Mouse (Mus musculus) adrenal gland, adult (tissue): ENCODE measurements around the gene Gm45021.

ENCODE experiments used
- DNase-seq, 2 experiments: peaks; one replicate each; pipeline ENCODE4 v3.0.0; 2022 to 2023; ENCODE audit warnings: low spot score in 1 of 2; ENCODE audit not compliant: inconsistent age in 2 of 2

Gene Gm45021

DNA sequence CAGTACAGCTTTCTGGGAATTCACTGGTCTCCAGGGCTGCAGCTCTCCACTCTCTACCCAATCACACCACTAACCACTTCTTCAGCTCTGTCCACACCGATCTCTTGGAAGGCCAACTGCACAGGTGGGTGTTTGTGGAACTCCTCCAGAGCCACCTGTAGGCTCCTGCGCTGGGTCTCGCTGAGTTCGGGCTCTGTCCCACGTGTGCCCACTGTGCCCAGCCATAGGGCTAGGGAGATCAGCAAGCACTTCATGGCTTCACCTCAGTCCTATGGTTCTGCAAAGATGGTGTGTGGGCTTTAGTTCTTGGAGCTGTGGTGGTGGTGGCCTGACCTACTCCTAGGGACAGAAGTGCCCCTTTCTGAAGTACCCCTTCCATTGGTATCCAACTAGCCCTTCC is 17.4 kb upstream of the Gm45021 start:
- DNase-seq: no peak

DNA sequence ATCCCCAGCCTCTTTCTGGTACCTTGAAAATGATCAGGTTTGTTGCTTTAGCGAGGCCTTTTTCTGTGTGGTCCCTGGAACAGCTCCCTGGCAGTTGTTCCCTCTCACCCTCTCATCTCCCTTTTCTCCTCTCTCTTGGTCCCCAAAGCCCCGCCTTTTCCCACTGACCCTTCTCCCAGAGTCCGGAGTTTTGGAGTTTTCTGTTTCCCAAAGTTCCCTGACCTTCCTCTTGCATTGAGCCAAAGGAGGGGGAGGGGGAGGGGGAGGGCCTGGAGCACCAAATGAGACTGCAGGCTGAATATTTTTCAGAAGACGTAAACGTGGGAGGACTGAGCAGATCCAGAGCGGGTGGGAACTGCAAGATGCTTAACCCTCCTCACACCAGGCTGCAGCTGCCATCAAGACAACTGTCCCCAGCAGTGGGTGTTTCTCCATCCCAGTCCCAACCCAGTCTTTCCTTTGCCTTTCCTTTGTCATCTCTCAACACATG is 16.8 kb upstream of the Gm45021 start, which contains the start of gene Rarres2:
Gene Rarres2, minus strand, starts transcription at position 218 of the 490 bp plus-strand sequence.
- peak in 1 of 2 experiments; percentile 52 for DNase-seq

DNA sequence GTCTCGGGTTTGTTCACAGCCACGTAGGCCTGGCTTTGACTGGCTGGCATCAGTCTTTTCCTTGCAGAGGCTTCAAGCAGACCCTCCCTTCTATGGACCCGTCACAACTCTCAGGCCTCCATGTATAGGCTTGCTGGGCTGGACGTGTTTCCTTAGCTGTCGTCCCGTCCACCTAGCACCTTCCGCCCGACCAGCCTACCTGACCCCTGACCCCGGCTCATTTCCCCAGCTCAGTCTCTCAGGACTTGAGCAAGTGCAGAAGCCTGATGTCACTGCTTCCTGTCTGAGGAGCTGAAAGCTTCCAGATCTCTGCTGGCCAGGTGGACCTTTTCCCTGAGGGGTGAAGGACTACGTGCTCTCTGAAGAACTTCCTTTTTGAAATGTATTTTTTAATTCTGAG is 16.1 kb upstream of the Gm45021 start:
- DNase-seq: peak in 1 of 2 experiments; percentile 62

GRCm38 (mm10) chr6:48573981-48574380 is 15.4 kb upstream of the Gm45021 start:
- DNase-seq: no peak

DNA sequence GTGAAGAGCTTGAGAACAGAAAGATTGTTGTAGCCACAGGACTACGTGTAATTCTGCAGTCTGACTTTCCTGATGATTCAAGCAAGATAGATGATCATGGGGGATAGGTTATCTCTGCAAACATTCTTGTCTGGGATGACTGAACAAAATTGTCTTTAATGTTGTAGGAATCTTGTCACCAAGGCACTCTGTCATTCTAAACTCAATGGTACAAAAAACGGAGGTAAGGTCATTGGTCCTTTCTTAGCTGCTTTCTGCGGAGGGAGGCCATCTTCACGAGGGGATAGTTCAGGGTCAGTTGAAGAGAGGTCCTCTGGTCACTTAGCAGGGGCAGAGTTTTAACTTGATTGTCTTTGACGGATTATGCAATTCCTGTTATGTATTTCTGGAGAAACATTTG is 10.7 kb upstream of the Gm45021 start:
- DNase-seq: peak; percentile 34 to 82

GRCm38 (mm10) chr6:48579215-48579648 is 10.2 kb upstream of the Gm45021 start:
- peak; percentile 66 to 85 for DNase-seq

GRCm38 (mm10) chr6:48581257-48581656 is 8.2 kb upstream of the Gm45021 start:
- DNase-seq: no peak

DNA sequence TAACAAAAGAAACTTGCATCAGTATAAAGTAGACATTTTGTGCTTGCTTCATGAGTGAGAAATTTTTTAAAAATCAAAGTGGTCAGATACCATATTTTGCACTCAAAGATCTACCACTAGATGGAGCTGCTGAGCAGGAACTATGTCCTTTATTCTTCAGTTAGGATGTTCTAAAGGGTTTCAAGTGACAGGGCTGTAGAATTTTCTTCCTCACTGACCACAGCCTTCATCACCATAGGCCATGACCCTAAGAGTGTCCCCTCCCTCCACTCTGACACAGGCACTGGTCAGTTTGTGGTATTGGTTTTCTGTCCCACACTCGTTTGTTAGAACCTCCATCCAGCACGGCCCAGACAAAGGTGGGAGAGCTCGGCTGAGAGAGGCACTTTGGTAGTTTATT is 7.4 kb upstream of the Gm45021 start:
- DNase-seq: peak in 1 of 2 experiments; percentile 87

GRCm38 (mm10) chr6:48591221-48591845 is 1.9 kb downstream of the Gm45021 start:
- DNase-seq: no peak

DNA sequence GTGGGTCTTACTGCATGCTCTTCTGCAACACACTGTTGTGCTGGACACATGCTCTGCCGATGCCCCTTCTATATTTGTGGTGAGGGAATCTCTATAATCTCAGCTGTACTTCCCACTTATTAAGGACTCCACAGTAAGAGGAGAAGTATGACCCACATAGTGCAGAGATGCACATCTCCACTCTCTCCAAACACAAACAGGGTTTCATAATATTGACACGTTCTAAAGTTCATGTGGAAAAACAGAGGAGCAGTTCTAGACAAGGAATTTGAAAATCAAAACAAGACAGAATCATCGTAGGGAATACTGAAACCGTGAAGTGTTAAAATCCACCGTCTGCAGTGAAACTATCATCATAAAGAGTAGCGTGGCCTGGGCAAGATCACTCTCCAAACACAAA is 2.5 kb downstream of the Gm45021 start:
- no peak for DNase-seq

- DNase-seq: peak; percentile 96 to 99
Measured at GRCm38 (mm10) chr6:48593158-48594042, 4.0 kb downstream of the Gm45021 start, which contains the start of the genes Repin1 and Gm44965. Gene Repin1, plus strand, starts transcription at chr6:48593883. Gene Gm44965, plus strand, starts transcription at chr6:48593941.

GRCm38 (mm10) chr6:48594043-48594738 is 4.8 kb downstream of the Gm45021 start:
- DNase-seq: peak; percentile 78 to 89

- DNase-seq: peak in 1 of 2 experiments; percentile 70
Measured at GRCm38 (mm10) chr6:48595278-48595677, 5.9 kb downstream of the Gm45021 start.

- no peak for DNase-seq
Measured at GRCm38 (mm10) chr6:48596545-48597232, 7.3 kb downstream of the Gm45021 start.

GRCm38 (mm10) chr6:48597233-48597625 is 7.8 kb downstream of the Gm45021 start:
- no peak for DNase-seq

DNA sequence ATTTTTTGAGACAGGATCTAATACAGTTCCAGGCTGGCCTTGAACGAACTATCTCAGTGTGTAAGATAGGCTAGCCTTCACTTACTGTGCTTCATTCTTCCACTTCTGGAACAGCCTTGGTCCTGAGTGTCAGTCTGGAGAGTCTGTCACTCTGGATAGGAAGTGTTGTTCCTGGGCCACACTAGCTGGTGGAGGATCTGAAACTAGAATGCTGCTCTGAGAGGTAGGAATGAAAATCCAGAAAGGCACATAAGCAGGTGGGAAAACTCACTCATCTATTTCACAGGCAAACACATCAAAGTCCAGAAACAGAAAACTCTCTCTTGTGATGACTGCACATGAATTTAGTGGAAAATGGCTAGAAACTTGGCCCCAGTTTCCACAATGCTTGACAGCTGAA is 11.2 kb downstream of the Gm45021 start:
- DNase-seq: peak in 1 of 2 experiments; percentile 60

DNA sequence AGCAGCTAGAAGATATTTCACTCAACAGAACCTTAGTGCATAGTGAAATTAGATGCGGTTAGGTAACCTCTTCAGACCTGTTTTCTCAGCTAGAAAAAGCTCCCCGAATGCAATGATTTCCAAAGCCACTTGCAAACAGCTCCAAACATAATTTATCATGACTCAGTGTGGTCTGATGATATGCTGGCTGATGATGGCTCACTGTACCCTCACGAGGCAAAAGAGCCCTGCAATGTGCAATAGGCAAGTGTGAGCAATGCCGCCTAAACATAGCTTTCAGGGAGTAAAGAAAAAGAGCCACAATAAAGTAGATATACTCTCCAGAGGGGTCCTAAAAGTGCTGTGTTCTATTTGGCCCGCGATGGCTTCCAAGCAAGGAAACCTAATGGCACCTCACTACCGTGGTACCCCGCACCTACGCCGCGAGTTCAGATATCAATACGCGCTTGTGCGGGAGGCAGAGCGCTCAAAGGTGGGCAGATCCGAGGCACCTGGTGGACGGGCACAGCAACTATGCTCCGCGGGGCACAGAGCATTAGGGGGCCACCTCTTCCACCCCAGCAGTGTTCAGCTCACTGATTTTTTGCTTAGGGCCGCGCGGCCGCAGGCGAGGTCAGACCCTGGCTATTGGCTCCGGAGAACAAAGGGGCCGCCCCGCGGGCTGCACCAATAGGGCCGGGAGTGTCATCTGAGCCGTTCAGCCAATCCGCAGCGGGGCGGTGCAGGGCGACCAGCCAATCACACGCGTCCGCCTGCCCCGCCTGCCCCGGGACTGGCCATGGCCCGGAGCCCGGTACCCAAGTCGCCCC is 12.1 kb downstream of the Gm45021 start, which contains the start of gene Zfp775:
Gene Zfp775, plus strand, starts transcription at position 793 of the 809 bp plus-strand sequence.
- peak; percentile 98 to 99 for DNase-seq

GRCm38 (mm10) chr6:48602080-48602741 is 12.8 kb downstream of the Gm45021 start:
- peak in 1 of 2 experiments; percentile 55 for DNase-seq

GRCm38 (mm10) chr6:48608124-48608523 is 18.7 kb downstream of the Gm45021 start:
- DNase-seq: peak; percentile 71 to 86
